Mouse (Mus musculus): ENCODE data around the gene Spats1.

DNA sequence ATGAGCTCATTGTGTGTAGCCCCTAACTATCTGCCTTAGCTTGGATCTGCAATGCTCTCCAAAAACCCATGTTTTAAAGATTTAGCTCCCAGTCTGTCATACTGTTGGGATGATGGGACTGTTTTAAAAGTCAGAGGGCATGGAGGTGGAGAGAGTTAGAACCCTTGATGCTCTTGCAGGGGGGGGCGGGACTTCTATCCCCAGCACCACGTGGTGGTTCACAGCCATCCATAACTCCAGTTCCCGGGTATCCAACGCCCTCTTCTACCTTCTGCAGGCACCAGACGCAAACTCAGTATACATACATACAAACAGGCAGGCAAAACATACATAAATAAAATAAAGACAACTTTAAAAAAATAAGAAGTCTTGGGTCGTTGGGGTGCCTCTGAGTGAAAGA lies 1.5 kb downstream of the Spats1 start:
- no peak for TF ChIP-seq CTCF (IDR thresholded peaks at IDR 0.05; ENCODE audit: extremely low read depth, insufficient read depth, insufficient read length, insufficient replicate concordance)
- TF ChIP-seq POLR2A (IDR thresholded peaks at IDR 0.05; ENCODE audit: low read depth, low read length), result no peak
